Mouse (Mus musculus) liver, adult 2 months (tissue): ENCODE data around the gene Arx. TPM values are rescaled to one million over a fixed set of nuclear protein-coding genes. Genes with fewer than 3 reads are reported as not detected.

ENCODE experiments used
- DNase-seq: peaks from one replicate; pipeline ENCODE4 v3.0.0-alpha.2; 2011; ENCODE audit warnings: low read depth, low spot score; ENCODE audit errors: extremely low read depth
- H3K27ac ChIP-seq: fragments of 200-500 bp; replicated peaks from 2 replicates; pipeline ENCODE4 v1.5.1; 2012; ENCODE audit warnings: low read depth, mild to moderate bottlenecking, control low read depth, inconsistent platforms, low read length; ENCODE audit not compliant: insufficient read depth
- H3K27me3 ChIP-seq: fragments of 200-500 bp; 2 replicates; pipeline ENCODE4 v1.6.1; 2012; ENCODE audit warnings: mild to moderate bottlenecking, moderate library complexity, low read length, inconsistent platforms; ENCODE audit not compliant: control insufficient read depth, insufficient read depth
- H3K36me3 ChIP-seq: fragments of 200-500 bp; 2 replicates; pipeline ENCODE4 v1.6.1; 2012; ENCODE audit warnings: low read length, inconsistent platforms; ENCODE audit not compliant: control insufficient read depth, insufficient read depth
- H3K4me1 ChIP-seq: fragments of 200-500 bp; 2 replicates; pipeline ENCODE4 v1.6.1; 2011; ENCODE audit warnings: low read length; ENCODE audit not compliant: control insufficient read depth, insufficient read depth
- H3K4me3 ChIP-seq: fragments of 200-500 bp; 2 replicates; pipeline ENCODE4 v1.5.1; 2011; ENCODE audit warnings: low read depth, mild to moderate bottlenecking, control low read depth, low read length, moderate library complexity; ENCODE audit not compliant: insufficient read depth
- H3K79me2 ChIP-seq: fragments of 200-500 bp; 2 replicates; pipeline ENCODE4 v1.6.1; 2012; ENCODE audit warnings: inconsistent platforms, mild to moderate bottlenecking, low read length, moderate library complexity; ENCODE audit not compliant: control insufficient read depth, insufficient read depth
- H3K9ac ChIP-seq: fragments of 200-500 bp; 2 replicates; pipeline ENCODE4 v1.6.1; 2012; ENCODE audit warnings: low read depth, mild to moderate bottlenecking, control low read depth, inconsistent platforms, low read length
- CTCF ChIP-seq: fragments of 200-500 bp; IDR thresholded peaks from 2 replicates; pipeline ENCODE4 v1.5.1; 2011; ENCODE audit warnings: low read depth, low read length, control low read depth
- POLR2A ChIP-seq: fragments of 200-500 bp; IDR thresholded peaks from 2 replicates; pipeline ENCODE4 v1.6.1; 2011; ENCODE audit warnings: low read length, control low read depth; ENCODE audit not compliant: insufficient read depth; ENCODE audit errors: extremely low read depth
- WGBS: fragments of 180-500 bp; shearing (Covaris S2); methylation state at CpG from one replicate; pipeline ENCODE4 v1.1.7; 2018; 5-methylcytosine and 5-hydroxymethylcytosine counted together
- polyA plus RNA-seq: library from polyadenylated mRNA; depleted of rRNA; stranded (reverse); fragments of >200 nt; gene quantifications from 2 replicates; pipeline ENCODE4 v1.2.3, GENCODE M21; 2012
- total RNA-seq: library from RNA; depleted of rRNA; stranded (reverse); fragments of >200 nt; gene quantifications from 2 replicates; pipeline ENCODE4 v1.2.3, GENCODE M21; 2014

The Arx gene
- total and polyA plus RNA-seq, 2 experiments = not detected

DNA sequence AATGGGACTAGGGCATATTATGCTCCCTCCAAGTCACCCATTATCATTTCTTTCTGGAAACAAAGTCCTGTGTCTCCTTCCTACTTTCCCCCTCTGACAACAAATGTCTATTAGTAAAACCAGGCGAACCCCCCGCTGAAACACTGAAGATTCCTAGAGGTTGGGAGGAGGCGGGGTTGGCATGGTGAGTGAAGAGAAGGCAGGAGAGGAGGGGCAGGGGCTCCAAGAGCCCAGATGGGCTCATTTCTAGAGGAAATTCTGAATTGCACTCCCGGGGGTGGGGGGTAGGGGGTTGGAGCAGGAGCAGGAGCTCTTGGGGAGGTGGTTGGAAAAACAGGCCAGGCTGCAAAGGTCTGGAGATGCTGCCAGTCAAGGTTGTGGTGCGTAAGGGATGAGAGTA, 9.6 kb downstream of the Arx start:
- H3K36me3 ChIP-seq = no peaks in the 10 kb centered on the region
- H3K79me2 ChIP-seq = no peaks in the 10 kb centered on the region
- H3K4me3 ChIP-seq = no peak overlapping the region
- peaks cover 20% of the 10 kb centered on the region for H3K27me3 ChIP-seq
- no peak for TF ChIP-seq CTCF
- no peak for TF ChIP-seq POLR2A
- 21% methylated on average over 5 of the region's 5 CpGs for WGBS
- DNase-seq = no peak
- H3K4me1 ChIP-seq = no peaks in the 10 kb centered on the region; the same call in 1 of the 2 replicates
- H3K9ac ChIP-seq = no peak overlapping the region
- H3K27ac ChIP-seq = no peak overlapping the region

DNA sequence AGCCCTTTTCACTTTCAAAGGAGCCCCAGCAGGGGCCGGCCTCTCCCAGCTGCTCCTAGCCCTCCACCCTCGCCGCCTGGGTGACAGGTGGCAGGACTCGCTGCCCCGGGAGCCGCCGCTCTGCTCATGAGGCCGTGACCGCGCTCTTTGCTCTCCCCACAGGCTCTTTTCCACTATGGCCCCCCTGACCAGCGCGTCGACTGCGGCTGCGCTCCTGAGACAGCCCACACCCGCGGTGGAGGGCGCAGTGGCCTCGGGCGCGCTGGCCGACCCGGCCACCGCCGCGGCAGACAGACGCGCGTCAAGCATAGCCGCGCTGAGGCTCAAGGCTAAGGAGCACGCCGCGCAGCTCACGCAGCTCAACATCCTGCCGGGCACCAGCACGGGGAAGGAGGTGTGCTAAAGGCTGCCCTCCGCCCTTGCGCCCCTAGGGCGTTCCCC, 10.8 kb downstream of the Arx start:
- TF ChIP-seq CTCF (no peak), POLR2A (no peak)
- Histone ChIP-seq H3K27me3 (peaks cover 20% of the 10 kb centered on the region), H3K79me2 (no peaks in the 10 kb centered on the region), H3K27ac (no peak overlapping the region), H3K4me1 (no peaks in the 10 kb centered on the region; the same call in 1 of the 2 replicates), H3K36me3 (no peaks in the 10 kb centered on the region), H3K4me3 (no peak overlapping the region; the same call in 1 of the 2 replicates), H3K9ac (no peak overlapping the region)
- DNase-seq = no peak
- 3% methylated on average over 36 of the region's 40 CpGs for WGBS

DNA sequence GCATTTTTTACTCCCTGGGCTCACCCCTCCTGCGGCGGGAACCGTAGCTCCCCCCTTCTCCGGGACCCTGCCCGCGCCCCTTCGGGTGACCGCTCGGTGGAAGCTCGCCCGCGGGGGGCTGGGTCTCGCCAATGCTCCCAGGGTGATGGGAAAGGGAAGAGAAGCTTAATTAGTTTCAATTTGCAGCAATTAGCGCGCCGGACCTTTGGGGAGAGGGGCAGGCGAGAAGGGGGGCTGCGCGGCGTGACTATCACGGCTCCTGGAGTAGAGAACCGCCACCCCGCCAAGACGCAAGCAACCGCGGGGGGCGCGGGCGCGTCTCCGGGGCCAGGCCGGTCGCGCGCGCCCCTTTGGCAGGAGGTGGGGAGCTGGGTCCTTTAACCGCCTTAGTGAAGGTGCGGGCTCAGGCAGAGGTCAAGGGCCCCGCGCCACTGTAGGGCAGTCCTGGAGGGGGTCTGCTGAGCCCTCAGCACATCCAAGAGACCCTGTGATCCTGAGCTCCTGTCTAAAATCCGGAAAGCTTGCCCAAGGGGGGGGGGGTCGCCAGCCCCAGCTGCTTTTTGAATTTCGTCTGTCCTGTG, 12.9 kb downstream of the Arx start:
- TF ChIP-seq CTCF (no peak), POLR2A (no peak)
- Histone ChIP-seq H3K36me3 (no peaks in the 10 kb centered on the region), H3K4me3 (no peak overlapping the region), H3K9ac (no peak overlapping the region), H3K27me3 (peaks cover 20% of the 10 kb centered on the region), H3K4me1 (no peaks in the 10 kb centered on the region; the same call in 1 of the 2 replicates), H3K79me2 (no peaks in the 10 kb centered on the region), H3K27ac (no peak overlapping the region)
- no peak for DNase-seq
- 6% methylated on average over 42 of the region's 43 CpGs for WGBS

DNA sequence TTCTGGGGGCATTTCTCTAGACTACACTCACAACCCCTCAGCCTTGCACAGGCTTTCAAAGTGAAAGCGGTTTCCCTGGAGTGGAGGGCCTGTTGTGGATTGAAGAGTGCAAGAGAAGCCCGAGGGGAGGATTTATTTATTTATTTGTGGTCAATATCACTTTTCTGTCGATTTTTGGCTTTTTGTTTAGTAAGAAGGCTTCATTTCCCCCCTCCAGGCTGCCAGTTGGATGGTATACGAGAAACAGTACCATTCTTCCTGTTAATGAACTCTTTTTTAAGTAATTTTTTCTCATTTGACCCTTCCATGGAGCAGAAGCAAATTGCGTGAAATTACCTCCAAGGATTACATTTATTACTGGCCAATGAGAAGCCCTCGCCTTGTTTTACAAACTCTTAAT, 13.5 kb downstream of the Arx start:
- Histone ChIP-seq H3K9ac (no peak overlapping the region), H3K4me1 (no peaks in the 10 kb centered on the region; the same call in 1 of the 2 replicates), H3K27ac (no peak overlapping the region), H3K36me3 (no peaks in the 10 kb centered on the region), H3K27me3 (peaks cover 18% of the 10 kb centered on the region), H3K79me2 (no peaks in the 10 kb centered on the region), H3K4me3 (no peak overlapping the region)
- TF ChIP-seq CTCF (no peak), POLR2A (no peak)
- WGBS = 65% methylated on average over 6 of the region's 6 CpGs
- no peak for DNase-seq

DNA sequence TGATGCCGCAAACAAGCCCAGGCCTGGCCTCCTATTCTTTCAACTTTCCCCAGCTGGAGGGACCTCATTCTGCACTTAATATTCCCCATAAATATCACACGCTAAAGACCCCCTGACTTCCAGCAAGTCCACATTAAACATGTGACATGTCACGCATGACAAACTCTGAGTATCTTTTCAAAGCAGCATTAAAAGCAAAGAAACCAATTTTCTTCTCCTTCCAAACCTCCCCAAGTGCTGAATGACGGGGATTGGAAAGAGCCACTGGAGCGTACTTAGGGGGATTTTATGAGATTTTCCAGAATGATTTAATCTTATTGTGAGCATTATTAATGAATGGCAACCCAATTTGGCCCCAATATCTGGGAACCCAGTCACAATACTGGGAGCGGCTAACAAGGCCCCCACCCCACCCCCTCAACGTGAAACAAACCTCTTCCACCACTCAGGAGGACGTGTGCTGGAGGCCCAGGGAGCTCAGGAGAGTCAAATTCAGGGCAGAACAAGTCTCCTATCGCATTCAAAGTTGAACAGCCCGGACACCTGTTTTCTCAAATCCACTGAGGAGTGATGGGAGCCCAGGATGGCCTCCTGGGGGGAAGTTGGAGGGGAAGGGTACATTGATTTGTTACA, 14.1 kb downstream of the Arx start:
- no peak for DNase-seq
- no peak overlapping the region for H3K9ac ChIP-seq
- H3K36me3 ChIP-seq = no peaks in the 10 kb centered on the region
- no peaks in the 10 kb centered on the region for H3K79me2 ChIP-seq
- no peaks in the 10 kb centered on the region; the same call in 1 of the 2 replicates for H3K4me1 ChIP-seq
- 66% methylated on average over 10 of the region's 10 CpGs for WGBS
- H3K27ac ChIP-seq = no peak overlapping the region
- H3K27me3 ChIP-seq = peaks cover 18% of the 10 kb centered on the region; the same call in 1 of the 2 replicates
- TF ChIP-seq CTCF = no peak
- TF ChIP-seq POLR2A = no peak
- no peak overlapping the region for H3K4me3 ChIP-seq

DNA sequence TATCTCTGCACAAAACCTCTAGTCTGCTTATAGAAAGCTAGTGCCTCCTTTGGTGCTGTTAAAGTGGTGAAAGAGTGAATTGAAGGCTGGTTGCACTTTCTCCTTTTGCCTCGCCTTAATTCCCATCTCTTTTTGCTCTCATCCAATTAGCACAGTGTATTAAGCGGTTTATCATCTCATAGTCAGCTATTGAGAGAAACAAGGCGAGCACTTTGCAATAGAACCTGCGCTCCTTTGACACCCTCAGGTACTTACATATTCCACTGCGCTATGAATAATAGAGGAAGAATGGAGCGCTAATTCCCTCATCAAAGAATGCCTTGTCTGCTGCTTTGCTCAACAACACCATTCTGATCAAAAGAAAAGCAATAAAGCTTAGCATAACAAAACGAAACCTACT, 15.6 kb downstream of the Arx start:
- no peak for DNase-seq
- Histone ChIP-seq H3K79me2 (no peaks in the 10 kb centered on the region), H3K36me3 (no peaks in the 10 kb centered on the region), H3K9ac (no peak overlapping the region), H3K27me3 (peaks cover 14% of the 10 kb centered on the region; the same call in 1 of the 2 replicates), H3K27ac (no peak overlapping the region), H3K4me1 (peaks cover 4% of the 10 kb centered on the region; the same call in 1 of the 2 replicates), H3K4me3 (no peak overlapping the region)
- WGBS = 46% methylated on average over 7 of the region's 7 CpGs
- no peak for TF ChIP-seq CTCF
- TF ChIP-seq POLR2A = no peak
